Mouse (Mus musculus): Measurements from ENCODE around the gene Taf15.
A peak's percentile ranks its signal among the peaks of the same experiment; 100 is the strongest.

Taf15 gene

DNA sequence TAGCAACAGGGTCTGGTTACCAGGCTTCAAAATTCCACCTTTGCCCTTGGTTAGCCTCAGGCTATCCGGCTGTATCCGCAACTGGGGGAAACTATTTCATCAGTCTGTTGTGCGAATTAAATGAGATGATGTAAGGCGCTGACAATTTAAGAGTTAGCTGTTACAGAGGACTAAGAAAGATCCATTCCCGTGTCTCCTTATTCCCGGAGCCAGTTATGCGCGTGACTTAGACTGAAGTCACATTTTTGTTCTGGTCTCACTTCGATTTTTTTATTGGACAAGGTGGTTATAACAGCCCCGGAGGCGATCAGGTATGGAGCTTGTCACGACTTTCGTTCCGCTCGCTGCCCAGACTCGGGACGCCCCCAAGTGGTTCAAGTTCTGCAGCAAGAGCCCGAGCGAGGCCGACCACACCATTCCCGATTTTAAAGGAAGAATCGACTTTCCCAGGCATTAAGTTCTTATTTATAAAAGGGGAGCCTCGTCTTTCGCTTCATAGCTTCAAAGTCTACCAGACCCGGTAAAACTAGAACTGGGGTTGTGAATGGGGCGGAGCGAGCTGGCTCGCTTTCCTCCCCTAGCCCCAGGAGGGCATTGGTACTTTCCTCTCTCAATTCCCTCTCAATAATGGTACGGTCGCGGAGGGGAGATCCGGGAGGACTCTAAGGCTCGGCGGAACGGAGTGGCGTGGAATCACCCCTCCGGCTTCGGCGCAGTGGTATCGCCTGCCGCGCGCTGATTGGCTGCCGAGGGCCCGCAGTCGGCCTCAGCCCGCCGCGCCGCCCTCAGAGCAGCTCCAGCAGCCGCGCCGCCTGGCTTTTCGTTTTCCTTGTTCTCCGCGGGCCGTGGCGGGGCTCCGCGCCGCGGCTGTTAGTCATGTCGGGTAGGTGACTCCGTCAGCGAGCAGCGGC lies at the start of gene Taf15:
Taf15 (plus strand) TSS at position 763 of the 911 bp plus-strand sequence.
- DNase-seq, result peak; percentile 99

DNA sequence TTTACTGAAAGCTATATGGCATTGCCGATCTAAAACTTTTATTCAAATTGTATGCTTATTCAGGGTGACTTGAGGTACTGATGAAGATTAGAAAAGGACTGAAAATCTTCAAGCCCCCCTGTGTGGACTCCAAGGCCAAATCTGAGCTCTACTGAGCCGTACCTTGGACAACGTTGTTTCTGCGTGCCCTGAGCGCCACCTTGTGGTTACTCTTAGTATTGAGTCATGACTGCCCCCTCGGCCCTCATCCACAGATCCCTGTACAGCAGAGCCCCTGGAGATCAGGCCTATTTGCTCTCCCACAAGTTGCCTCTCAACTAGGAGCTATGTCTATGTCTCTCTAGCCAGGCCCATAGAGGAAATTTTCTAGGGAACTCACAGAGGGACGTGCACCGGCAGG lies 48.2 kb upstream of the Taf15 start:
- peak; percentile 66 for DNase-seq

DNA sequence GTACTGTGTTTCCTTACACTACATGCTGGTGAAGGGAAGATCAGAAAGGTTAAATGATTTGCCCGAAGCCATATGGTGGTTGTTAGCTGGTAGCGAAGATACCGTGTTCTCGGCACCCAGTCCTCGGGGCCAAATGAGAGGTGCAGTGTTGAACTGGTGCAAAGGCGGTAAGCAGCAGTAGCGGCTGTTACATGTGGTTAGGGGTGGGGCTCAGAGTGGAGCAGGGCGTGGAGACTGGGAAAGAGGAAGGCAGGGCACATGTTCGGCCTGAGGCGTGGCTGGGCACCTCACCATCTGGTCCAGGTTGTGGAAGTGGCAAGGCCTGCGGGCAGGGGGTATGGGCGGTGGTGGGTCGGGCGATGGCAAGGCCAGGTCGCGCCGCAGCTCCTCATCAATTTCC lies 45.9 kb upstream of the Taf15 start:
- no peak for DNase-seq

DNA sequence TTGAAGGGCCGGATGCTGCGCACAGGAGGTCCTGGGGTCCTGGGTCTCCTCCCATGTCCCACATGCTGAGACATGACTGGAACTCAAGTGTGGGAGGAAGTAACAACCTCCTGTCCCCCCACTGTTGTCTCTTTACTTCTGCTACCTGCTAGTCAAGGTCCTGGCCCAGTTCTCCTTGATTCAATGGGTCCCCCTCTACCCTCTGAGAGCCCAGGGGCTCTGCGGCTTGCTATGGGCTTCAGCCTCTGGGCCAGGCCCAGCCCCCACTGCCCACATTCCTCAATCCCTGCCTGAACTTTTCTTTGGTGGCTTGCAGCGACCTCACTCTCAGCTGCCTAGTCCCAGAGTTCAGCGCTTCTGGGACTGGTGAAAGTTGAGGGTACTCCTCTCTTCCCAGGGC lies 43.5 kb upstream of the Taf15 start, which contains the start of gene Gas2l2:
Gas2l2 (minus strand) TSS at position 101 of the 400 bp plus-strand sequence.
- no peak for DNase-seq

DNA sequence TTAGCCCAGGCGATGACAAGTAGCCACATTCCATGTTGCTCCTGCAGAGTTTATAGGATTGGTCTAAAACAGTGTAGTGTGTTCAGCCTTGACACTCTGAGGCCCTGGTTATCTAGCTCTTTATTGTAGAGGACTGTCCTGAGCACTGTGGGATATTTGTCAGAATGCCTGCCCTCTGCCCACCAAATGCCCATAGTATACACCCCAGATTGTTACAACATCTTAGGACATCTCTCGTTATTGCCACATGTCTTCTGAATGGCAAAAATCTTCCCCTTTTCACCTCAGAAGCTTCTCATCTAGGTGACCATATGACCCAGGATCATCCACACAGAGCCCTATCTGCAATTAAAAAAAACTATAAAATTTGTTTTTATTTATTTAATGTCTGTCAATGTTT lies 40.4 kb upstream of the Taf15 start:
- no peak for DNase-seq

DNA sequence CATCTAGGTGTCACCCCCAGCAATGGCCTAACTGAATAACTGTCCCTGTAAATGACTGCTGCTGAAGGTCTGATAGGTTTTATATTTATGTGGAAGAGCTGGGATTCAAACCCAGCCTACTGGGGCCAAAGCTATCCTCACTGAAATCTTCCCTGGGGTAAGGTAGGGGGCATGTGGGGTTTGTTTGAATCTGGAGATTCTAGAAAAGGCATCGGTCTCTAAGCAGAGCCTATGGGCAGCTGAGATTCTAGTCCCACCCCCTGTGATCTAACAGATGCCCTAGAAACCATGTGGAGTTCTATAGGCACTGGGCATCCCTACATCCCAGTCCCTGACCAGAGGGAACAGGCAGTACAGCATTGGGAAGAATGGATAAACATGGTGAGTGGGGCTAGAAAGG lies 35.5 kb upstream of the Taf15 start, which contains the start of gene 1700020L24Rik:
1700020L24Rik (plus strand) TSS at position 301 of the 400 bp plus-strand sequence.
- DNase-seq, result no peak

DNA sequence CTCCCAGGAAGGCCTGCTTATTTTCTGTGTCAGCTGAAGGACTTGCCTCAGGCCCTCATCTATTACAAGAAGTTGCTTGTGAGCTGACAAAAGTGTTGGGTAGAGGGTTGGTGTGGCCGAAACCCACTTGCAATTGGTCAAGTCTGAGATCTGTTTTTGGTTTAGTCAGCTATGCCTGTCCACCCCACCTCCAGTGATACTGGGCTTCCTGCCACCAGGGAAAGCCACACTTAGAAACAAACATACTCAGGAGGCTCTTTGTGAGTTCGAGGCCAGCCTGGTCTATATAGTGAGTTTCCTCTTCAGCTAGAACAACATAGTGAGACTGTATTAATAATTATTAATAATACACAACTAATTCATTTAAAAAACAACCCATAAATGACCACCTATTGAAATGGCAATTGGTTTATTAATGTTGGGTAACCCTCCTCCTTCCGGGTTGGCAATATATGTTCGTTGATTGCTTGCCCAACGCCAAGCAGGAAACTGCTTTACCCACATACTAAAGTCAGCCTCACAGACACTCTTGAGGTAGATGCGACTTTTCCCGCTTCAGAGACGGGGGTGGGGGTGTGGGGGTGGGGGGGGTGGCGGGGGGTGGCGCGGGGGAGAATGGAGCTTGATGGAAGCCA lies 33.3 kb upstream of the Taf15 start:
- DNase-seq, result no peak

DNA sequence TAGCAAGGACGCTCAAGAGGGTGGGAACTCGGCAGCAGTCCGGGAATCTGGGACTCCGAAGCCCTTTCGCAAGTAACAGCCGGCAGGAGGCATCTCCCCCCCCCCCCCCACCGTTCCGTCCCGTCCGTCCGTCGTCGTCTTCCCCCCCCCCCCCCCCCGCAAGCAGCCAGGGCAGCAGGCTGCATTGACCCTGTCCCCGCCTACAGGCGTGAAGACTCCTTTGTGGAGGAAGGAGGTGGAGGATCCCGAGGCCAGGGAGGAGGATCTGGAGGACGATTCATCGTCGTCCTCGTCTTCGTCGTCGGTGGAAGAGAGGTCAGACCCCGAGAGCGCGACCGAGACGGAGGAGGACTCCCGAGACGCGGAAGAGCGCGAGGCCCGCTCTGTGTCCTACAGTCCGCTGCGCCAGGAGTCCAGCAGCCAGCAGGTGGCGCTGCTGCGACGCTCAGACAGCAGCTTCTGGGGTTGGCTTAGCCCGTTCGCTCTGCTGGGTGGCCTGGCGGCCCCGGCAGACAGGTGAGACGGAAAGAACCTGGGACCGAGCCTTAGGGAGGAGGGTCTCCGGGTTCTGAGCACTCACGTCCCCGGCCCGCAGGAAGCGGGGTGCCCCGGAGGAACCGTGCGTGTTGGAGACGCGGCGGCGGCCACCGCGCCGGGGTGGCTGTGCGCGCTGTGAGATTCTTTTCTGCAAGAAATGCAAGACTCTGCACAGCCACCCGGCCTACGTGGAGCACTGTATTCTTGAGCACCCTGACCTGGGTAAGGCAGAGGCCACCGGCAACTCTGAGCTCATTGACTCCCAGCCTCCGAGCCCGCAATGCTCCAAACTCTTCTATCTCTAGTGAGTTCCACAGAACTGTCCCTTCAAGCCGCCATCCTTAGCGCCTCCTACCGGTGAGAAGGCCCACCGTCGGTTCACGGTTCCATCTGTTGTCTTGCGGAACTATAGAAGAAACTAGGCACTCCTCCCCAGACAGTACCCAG lies 32.5 kb upstream of the Taf15 start:
- DNase-seq, result peak; percentile 82

DNA sequence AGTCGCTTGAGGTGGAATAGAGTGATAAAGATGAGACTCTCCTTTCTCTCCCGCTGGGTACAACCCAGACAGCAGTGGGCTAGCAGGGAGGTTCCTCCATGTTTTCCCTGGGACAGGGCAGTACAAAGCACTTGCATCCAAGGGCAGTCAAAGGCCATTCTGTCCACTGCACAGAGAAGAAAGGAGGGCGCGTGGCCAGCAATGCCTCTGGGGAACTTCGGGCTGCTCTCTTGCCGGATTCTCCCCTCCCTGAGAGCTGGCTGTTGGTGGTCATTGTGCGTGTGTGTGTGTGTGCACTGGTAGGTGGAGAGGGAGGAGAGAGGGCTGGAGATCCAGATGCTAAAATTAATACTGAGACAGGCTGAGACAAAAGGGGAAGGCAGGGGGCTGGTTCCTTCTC lies 31.7 kb upstream of the Taf15 start:
- no peak for DNase-seq

DNA sequence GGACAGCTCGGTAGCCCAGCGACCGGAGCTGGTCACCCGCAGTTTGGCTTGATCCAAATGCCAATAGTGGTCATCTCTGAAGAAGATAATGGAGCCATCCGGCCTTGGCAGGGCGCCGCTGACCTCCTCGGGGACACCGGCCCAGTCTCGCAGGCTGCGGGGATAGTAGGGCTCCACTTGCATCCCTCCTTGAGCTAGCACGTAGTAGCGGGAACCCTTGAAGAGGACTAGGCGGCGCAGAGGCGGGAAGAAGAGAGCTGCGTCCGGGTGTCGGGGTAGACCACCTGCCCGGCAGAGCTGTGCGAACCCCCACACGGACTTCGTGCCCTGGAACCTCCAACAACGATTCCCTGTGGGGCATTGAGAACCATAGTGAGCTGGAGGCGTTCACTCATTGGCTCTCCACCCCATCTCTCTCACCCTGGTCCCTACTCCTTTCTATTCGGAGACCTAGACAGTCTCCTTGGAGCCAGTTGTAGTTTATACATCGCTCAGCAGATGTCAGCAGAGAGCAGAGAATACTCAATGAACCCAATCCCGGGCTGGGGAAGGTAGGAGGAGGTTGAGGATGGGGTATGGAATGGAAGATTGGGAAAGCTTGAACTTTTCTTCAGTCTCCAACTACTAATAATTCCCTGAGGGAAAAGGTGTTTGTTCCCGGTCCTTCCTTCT lies 30.2 kb upstream of the Taf15 start:
- DNase-seq, result no peak

DNA sequence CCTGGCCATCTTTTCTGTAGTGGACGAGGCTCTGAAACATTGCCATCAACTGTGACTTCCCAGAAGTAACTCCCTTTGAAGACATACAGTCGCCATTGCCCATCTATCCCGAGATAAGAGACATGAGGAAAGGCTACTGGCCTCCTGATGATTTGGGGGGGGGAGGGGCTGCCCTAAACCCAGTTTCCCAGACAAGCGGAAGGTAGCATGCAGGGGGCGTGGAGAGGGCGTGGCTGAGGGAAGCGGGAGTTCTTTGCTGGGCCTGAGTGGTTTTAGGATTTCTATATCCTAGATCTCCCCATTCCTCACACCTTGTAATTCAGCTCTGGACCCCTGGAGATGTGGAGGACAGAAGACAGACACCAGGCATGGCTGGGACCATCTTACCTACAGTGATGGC lies 29.1 kb upstream of the Taf15 start:
- DNase-seq, result no peak

DNA sequence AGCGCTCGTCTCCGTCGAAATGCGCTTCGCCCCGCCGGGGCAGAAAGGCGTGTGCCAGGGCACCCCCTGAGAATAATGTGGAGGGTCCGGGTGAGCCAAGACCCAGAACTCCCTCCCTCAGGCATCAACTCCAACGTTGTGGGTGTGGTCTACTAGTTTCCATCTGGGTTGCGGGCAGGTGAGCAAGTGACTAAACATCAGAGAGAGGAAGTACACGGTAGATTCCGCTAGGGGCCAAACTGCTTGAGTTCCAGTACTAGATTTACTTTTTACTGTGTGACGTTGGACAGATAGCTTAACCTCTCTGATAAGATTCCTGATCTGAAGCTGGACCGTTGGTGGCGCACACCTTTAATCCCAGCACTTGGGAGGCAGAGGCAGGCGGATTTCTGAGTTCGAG lies 27.9 kb upstream of the Taf15 start:
- DNase-seq, result no peak

DNA sequence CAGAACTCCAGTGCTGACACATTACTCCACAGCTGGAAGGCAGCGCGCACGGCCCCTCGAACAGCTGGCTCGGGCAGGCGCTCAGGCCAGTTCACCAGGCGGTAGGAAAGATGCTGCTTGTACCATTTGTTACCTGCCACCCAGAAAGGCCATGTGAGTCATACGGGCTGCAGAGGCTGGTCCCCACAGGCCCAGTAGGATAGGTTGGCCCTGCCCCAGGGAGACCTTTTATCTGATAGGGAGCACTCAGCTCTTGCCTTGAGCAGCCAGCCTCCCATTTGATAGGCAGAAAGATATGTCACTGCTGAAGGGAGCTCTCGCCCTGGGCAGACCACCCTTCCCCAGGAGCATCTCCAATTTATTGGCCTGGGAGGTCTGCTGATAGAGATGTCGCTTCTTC lies 25.3 kb upstream of the Taf15 start:
- no peak for DNase-seq

DNA sequence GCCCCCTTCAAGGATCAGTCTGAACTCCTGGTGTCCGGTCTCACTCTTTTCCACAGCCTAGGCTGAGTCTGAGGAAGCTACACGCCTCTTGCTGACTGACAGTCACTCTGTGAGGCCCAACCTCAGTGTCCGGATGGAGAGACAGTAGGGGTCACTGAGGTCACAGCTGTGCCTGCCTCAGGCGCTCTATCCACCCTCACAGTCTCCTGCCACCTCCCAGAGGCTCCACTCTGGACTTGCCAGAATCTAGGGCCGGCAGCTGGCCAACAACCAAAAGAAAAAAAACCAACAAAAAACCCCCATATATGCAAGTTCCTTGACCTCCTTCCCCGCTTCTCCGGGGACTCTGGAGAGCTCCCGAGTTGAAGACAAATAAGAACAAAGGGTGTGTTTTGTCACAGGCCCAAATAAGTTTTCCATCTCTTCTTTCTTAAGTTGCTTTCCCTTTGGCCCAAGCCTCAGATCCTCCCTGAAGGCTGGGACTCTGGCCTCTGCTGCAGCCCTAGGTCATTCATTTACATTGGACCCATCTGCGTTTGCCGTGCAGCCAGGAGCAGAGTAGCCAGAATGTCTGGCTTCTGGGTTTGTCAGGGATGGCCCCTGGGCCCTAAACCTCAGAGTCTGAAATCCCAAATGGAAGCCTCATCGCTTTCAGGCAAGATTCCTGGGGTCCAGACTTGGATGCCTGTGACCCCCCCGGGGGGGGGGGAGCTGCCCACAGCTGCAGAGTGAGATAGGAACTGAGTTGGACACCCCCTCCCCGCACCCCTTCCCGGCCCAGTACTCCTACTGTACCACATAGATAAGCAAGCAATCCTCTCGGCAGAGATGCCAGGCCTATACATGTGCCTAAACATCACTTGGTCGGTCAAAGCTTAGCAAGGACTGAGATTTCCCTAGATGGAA lies 24.6 kb upstream of the Taf15 start:
- DNase-seq, result no peak

DNA sequence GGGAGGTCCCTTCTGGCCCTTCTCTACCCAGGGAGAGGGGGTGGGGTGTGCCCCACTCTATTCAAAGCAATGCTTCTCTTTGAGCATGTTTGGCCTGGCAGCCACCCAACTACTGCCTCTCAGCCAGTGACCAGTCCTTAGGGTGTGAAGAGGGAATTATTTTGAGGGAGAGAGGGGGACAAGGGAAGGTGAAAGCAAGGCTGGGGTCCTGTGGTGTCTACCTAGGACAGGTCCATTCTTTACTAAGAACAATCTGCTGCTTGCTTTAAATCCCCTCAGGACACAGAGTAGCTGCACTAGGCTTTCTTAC lies 24.0 kb upstream of the Taf15 start:
- no peak for DNase-seq

DNA sequence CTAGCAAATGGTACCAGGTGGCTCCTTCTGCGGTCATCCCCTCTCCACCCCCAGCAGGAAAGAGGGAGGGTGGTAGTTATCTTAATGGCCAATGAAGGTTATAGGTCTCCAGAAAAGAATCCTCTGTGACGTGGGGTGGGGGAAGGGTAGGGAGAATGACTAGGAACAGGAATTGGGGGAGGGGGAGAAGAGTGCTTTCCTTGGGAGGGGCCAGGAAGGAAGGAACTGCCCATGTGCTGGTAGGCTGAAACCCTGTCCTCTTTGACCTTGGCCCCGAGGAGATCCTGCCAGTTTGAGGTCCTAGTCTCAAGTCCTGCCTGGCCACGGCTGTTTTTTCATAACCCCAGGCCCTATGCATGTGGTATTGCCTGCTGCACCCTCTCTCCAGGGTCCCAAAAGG lies 23.6 kb upstream of the Taf15 start:
- DNase-seq, result no peak

DNA sequence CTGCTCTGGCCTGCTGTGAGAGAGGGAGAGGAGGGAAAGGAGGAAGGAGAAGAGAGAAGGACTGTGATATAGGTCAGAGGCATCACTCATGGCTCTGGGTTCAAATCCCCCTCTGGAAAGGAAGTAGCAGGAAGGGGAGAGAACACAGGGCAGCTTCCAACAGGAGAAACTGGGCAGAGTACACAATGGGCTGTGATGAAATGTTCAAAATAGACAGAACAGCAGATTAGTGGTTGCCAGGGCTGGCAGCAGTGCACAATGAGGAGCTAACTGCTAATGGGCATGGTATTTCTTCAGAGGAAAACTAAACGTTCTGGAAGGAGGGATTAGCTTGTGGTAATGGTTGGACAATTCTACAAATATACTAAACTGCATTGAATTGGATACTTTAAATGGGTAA lies 22.3 kb upstream of the Taf15 start:
- DNase-seq, result no peak

DNA sequence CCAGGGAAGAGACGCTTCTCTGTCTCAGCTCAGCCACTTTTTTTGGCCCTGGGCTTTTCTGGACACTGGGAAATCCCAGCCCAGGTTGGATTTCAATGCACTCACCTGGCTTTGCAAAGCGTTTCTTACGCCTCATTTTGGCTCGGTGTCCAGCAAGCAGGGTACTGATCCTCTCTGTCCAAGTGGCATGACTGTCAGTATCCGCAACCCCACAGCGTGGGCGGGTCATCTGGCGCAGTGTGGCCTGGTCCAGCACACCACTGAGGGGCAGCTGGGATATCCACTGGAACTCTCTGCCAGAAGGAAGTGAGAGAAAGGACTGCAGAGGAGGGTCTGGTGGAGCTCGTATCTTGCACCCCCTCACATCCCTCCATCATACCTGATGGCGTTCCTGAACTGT lies 21.6 kb upstream of the Taf15 start:
- no peak for DNase-seq

DNA sequence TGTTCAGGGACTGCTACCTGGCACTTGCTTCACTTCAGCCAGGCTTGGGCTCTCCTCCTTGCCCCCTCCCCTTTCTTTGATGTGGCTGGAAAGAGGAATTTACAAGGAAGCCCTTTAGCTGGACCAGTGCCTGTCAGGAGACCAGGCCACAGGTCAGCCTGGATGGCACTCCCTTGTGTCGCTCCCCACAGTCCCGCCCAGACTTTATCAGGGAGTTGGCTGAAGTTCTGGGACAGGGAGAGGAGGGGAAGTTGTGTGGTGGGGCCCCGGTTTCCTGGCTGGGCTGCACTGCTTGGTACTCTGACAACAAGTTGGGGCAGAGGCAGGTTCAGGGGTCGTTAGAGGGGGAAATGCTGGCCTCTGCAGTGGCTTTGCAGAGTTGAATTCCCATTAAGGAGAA lies 18.3 kb upstream of the Taf15 start:
- DNase-seq, result no peak

DNA sequence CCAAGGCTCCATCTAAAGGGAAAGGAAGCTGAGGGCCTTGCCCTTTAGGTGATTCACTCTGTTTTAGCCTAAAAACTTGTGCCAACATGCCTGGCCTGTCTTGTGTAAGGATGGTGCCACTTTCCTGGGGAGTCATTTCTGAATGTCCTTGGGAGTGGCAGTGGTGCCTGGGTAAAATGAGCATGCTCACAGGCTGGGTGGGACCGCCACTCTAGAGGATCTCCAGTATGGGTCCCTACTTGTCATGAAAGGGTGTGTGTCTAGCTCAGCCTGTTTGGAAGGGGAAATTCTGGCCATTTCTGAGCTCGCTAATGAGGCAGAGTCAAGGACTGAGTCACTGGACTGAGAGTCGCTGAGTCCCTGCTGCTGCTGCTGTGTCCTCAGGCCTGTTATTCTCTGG lies 17.3 kb upstream of the Taf15 start:
- no peak for DNase-seq

DNA sequence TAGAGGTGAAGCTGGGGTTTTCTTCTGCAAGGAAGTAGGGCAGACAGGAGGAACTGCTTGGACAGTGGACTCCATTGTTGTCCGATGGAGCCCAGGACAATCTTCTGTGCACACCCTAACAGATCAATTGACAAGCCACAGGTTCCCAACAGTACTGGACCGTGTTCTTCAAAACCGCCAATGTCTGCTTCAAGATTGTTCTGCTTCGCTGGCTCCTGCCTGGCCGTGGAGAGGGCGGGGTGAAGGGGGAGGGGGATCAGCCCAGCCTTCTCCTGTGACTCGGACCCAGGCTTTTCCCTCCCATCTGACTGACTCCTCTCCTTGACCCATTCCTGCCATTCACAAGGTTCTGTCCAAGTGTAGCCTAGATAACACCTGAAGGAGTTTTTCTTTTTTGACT lies 15.6 kb upstream of the Taf15 start:
- DNase-seq, result no peak
